ENCODE assay signal across 8 mouse cellular contexts in genomic region chr14:72710341-72711027, GRCm38 (mm10). TPM values are rescaled to one million over a fixed set of nuclear protein-coding genes. Genes with fewer than 3 reads are reported as not detected.
A peak's percentile ranks its signal among the peaks of the same experiment; 100 is the strongest.
DNase-seq lines count a peak whose midpoint lies in the region; ATAC-seq lines count a peak whose summit lies in the region.

No protein-coding gene starts in this region.

- peak overlapping the region; percentile 82 for H3K4me2 ChIP-seq in limb, embryonic 13.5 days (replicated peaks)
- peak overlapping the region; percentile 82 for H3K4me2 ChIP-seq in midbrain, embryonic 11.5 days
- peak overlapping the region; percentile 74 for H3K4me2 ChIP-seq in stomach, embryonic 15.5 days

- WGBS in limb, embryonic 13.5 days, result 2% methylated on average over 38 of the region's 38 CpGs
- WGBS in midbrain, embryonic 11.5 days, result 2% methylated on average over 38 of the region's 38 CpGs
- WGBS in stomach, embryonic 15.5 days, result 2% methylated on average over 38 of the region's 38 CpGs

- H3K36me3 ChIP-seq in limb, embryonic 13.5 days, result no peaks in the 10 kb centered on the region
- H3K36me3 ChIP-seq in midbrain, embryonic 11.5 days (ENCODE audit: control insufficient read depth, insufficient read depth, low read length), result no peaks in the 10 kb centered on the region
- no peaks in the 10 kb centered on the region for H3K36me3 ChIP-seq in stomach, embryonic 15.5 days

- H3K9ac ChIP-seq in limb, embryonic 13.5 days, result peak overlapping the region; percentile 88
- peak overlapping the region; percentile 90 for H3K9ac ChIP-seq in midbrain, embryonic 11.5 days (ENCODE audit: low read length)
- peak overlapping the region; percentile 84 for H3K9ac ChIP-seq in stomach, embryonic 15.5 days

- peaks cover 4% of the 10 kb centered on the region for H3K4me1 ChIP-seq in limb, embryonic 13.5 days
- H3K4me1 ChIP-seq in midbrain, embryonic 11.5 days (ENCODE audit: control insufficient read depth, insufficient read depth, low read length), result peaks cover 4% of the 10 kb centered on the region; the same call in 1 of the 2 replicates
- H3K4me1 ChIP-seq in stomach, embryonic 15.5 days, result peaks cover 4% of the 10 kb centered on the region; the same call in 1 of the 2 replicates

- 0 out of 2 replicates have a peak overlapping the region, but pooled peaks have one; percentile 75 for H3K27ac ChIP-seq in limb, embryonic 13.5 days
- H3K27ac ChIP-seq in midbrain, embryonic 11.5 days (ENCODE audit: low read depth, low read length), result no peak overlapping the region
- H3K27ac ChIP-seq in stomach, embryonic 15.5 days, result peak overlapping the region; percentile 94

- peaks cover 12% of the 10 kb centered on the region; the same call in 1 of the 2 replicates for H3K27me3 ChIP-seq in limb, embryonic 13.5 days
- no peaks in the 10 kb centered on the region; the same call in 1 of the 2 replicates for H3K27me3 ChIP-seq in midbrain, embryonic 11.5 days (ENCODE audit: control insufficient read depth, insufficient read depth, low read length)
- no peaks in the 10 kb centered on the region for H3K27me3 ChIP-seq in stomach, embryonic 15.5 days (replicated peaks)

- no peaks in the 10 kb centered on the region for H3K9me3 ChIP-seq in limb, embryonic 13.5 days
- H3K9me3 ChIP-seq in midbrain, embryonic 11.5 days (ENCODE audit: control insufficient read depth, low read length), result no peaks in the 10 kb centered on the region
- no peaks in the 10 kb centered on the region for H3K9me3 ChIP-seq in stomach, embryonic 15.5 days

- ATAC-seq in inflammation-experienced regulatory T-cells, adult 6 months, result peak; percentile 30
- peak; percentile 26; the same call in 1 of the 2 replicates for ATAC-seq in limb, embryonic 13.5 days (ENCODE audit: low FRiP score, low read depth)
- peak; percentile 57 for ATAC-seq in midbrain, embryonic 11.5 days (ENCODE audit: low FRiP score)
- peak; percentile 11; the same call in 1 of the 2 replicates for ATAC-seq in stomach, embryonic 15.5 days (ENCODE audit: insufficient read depth, low FRiP score, low read depth)

- DNase-seq in right cerebral cortex, adult 18-20 months, result peak; percentile 47
- DNase-seq in right cerebral cortex, postnatal 4 days, result no peak
- DNase-seq in brain, adult 2 months (ENCODE audit: low read depth, low spot score), result peak; percentile 69
- peak; percentile 20 to 26 for DNase-seq in frontal cortex, postnatal 14 days (ENCODE audit: low spot score in 2 of 2)
- peak; percentile 96 for DNase-seq in midbrain, embryonic 11.5 days (ENCODE audit: low spot score, missing footprints)

- H3K4me3 ChIP-seq in limb, embryonic 13.5 days, result peak overlapping the region; percentile 82
- peak overlapping the region; percentile 83 for H3K4me3 ChIP-seq in midbrain, embryonic 11.5 days (ENCODE audit: low read depth, low read length)
- H3K4me3 ChIP-seq in stomach, embryonic 15.5 days (replicated peaks), result peak overlapping the region; percentile 97

RNA-seq across cellular contexts. Expression of gene Fndc3a, which starts 0.7 kb away (rescaled TPM):
- 10 to 100 TPM; 13.7 to 24.8 (median 19.6) TPM for polyA plus RNA-seq in inflammation-experienced regulatory T-cells, adult 6 months (2017; shearing (Covaris generic))
- polyA plus RNA-seq in limb, embryonic 13.5 days (2015; fragmentation: Nextera tagmentation; extraction: Ambion mirVana), result 52.3 and 54.0 TPM in 2 replicates
- 38.9 and 41.2 TPM in 2 replicates for polyA plus RNA-seq in midbrain, embryonic 11.5 days (2014; fragmentation: Nextera tagmentation; extraction: Ambion mirVana)
- 45.1 and 48.9 TPM in 2 replicates for polyA plus RNA-seq in stomach, embryonic 15.5 days (2015; fragmentation: Nextera tagmentation; extraction: Ambion mirVana)
